Mouse (Mus musculus) retina, adult 2 months (tissue): ENCODE results near the gene Rps27rt.
"Not testable (repeated sequence)": the region's sequence is repeated elsewhere in the genome, so short reads cannot be mapped to it uniquely, and the experiment has no call there.

Experiments used
- DNase-seq: peaks from one replicate; pipeline ENCODE4 v3.0.0-alpha.2; 2012; ENCODE audit warnings: low read depth, low spot score

The Rps27rt gene

GRCm38 (mm10) chr9:114982689-114983360 lies at the start of gene Rps27rt:
Gene Rps27rt, minus strand, starts transcription at chr9:114982739.
- no peak for DNase-seq

- not testable (repeated sequence) for DNase-seq
Measured at GRCm38 (mm10) chr9:115031046-115031445, 48.5 kb upstream of the Rps27rt start.

DNA sequence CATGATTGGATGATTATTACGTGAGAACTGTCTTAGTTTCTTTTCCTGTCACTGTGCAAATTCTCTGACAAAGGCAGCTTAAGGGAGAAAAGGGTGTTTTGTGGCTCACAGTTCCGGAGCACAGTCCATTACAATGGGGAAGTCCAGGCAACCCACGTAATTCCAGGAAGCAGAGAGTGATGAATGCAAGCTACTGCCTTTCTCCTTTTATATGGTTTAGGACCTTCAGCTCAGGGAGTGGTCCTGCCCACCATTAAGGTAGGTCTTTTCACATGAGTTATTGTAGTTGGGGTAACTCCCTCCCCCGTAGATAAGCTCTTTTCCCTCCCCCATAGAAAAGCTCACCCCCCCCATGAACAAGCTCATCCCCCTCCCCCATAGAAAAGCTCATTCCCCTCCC lies 48.0 kb upstream of the Rps27rt start:
- no peak for DNase-seq

- DNase-seq = no peak
Measured at GRCm38 (mm10) chr9:115029307-115029706, 46.8 kb upstream of the Rps27rt start.

GRCm38 (mm10) chr9:115023708-115024383 lies 41.3 kb upstream of the Rps27rt start:
- DNase-seq = peak; percentile 26

GRCm38 (mm10) chr9:115023137-115023536 lies 40.6 kb upstream of the Rps27rt start:
- no peak for DNase-seq

DNA sequence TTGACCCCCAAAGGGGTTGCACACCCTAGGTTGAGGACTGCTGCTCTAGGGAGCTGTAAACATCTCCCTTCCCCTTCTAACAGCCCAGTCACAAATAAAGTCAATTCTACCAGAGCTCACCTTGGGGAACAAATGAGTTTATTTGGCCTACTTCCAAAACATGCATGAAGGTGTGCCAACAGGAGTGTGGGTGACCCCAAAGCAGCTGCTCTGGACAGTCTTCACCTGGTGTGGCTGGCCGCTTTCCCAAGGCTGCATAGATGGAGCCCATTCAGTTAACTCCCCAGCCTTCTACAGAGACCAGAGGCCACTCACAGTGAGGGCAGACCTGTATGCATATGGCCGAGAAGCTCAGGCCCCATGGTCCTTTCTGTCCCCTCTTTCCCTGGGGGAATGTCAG lies 38.9 kb upstream of the Rps27rt start:
- no peak for DNase-seq

- no peak for DNase-seq
Measured at GRCm38 (mm10) chr9:115020141-115020540, 37.6 kb upstream of the Rps27rt start.

DNA sequence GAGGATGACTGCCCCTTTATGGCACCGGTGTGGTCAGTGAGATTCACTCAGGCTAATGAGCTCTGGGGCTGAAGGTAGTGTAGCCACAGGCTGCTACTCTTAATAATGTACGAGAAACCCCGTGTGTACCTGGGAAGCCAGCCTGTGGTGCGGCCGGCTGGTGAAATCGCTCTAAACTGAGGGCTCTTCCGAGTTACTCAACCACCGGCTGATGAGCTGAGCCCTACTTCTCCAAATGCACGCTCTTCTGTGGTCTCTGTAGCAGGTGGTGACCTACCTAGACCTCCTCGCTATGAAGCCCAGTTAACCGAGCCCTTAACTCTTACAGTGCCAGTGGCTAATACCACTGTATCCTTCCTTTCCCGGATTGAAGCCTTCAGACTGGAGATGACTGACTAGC lies 29.8 kb upstream of the Rps27rt start:
- DNase-seq = no peak

DNA sequence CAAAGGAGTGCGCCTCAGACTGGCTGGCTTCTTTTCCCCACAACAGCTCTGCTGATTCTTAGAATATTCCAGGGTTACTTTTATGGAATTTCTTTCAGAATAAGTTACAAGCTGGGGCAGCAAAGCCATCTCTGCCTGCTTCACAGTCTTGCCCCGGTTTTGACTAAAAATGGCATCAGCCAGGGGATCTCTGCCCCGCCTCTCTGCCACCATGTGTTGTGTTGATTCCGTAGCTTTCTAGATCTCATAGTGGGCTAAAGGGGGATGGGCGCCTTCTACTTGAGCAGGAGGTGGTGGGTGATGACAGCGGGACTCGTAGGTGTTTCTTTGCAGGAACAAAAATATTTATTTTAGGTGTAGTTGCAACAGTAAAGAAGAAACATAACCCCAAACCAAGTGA lies 25.7 kb upstream of the Rps27rt start:
- no peak for DNase-seq

GRCm38 (mm10) chr9:115007776-115008175 lies 25.2 kb upstream of the Rps27rt start:
- no peak for DNase-seq

DNA sequence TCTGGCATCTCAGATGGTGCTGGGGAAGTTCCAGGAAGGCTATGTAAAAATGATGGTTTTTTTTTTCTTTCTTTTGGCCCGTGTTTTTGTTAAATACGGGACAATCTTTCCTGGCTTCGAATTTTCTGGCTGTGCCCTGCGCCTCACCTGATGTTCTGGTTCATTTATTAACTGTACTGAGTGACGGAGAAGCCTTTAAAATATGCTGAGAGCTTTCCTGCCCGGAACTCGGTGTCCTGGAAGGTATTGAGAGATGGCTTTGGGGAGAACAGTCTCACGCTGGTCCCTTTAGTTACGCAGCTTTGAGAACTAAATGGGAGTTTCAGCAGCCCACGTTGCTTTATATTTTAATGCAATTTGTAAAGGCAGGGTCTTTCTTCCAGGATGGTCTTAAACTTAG lies 22.9 kb upstream of the Rps27rt start:
- no peak for DNase-seq

GRCm38 (mm10) chr9:114999771-115000146 lies 17.2 kb upstream of the Rps27rt start:
- DNase-seq = no peak

DNA sequence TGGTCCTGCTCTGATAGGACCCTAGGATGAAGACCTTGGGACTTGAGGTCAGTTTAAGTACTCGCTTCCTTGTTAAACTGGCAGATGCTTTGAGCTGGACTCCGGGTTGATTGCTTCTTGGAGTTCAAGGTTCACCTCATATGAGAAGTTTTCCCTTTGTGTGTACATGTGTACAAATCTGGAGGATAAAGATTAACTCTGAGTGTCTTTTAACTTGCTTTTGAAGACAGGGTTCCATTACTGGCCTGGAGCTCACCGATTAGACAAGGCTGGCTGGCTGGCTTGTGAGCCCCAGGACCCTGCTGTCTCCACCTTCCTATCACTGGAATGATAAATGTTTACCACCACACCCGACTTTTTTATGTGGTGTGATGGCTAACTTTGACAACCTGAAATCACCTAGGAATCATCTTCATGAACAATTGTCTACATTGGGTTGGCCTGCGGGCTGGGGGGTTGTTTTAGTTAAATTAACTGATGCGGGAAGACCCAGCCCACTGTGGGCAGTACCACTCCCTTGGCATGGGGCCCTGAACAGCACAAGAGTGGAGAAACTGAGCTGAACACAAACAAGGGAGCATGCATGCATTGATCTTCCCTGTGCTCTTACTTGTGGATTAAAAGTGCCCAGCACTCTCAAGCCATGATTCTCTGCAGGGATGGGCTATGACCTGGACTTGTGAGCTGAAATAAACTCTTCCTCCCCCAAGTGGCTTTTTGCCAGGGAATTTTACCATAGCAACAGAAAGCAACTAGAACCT lies 16.7 kb upstream of the Rps27rt start:
- DNase-seq = no peak

DNA sequence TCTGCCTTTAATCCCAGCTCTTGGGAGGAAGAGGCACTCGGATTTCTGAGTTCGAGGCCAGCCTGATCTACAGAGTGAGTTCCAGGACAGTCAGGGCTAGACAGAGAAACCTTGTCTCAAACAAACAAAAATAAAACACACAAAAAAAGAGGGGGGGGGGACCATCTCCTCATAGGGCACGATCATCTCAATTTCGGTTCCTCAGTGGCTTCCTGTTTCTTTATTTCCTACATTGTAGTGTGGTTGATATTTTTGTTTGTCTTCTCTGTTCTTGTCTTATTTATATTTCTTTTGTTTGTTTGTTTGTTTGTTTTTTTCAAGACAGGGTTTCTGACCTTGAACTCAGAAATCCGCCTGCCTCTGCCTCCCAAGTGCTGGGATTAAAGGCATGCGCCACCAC lies 13.9 kb upstream of the Rps27rt start:
- DNase-seq = no peak

DNA sequence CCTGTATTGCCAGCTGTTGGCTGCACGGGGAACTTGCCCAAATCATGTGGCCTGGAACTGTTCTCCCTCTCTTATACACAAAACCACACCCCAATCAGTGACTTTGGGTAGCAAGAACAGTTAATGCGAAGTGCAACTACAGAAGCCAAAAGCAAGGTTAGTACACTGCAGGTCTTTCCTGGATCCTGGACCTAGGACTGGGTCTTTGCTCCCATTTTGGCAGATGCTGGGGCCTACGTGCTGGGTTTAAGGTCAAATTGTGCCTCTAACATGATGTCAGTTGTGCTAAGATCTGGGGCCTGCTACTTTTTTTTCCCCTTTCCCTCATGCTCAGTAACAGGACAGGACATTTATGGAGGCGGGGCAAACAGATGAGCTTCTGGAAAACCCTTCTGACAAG lies 13.2 kb upstream of the Rps27rt start:
- no peak for DNase-seq

GRCm38 (mm10) chr9:114995250-114995649 lies 12.7 kb upstream of the Rps27rt start:
- DNase-seq = no peak

DNA sequence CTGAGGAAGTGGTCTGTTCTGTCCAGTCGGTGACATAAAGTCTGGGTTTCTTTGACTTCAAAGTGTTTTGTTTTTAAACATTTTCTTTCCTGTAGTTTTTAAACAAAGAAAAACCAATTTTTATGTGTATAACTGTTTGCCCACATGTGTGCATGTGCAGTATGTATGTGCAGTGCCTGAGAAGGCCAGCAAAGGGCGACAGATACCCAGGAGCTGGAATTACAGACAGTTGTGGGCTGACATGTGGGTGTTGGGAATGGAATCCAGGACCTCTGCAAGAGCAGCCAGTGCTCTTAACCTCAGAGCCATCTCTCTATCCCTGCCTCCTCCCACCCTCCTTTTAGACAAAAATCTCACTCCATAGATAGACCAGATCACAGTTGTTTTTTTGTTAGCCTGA lies 10.0 kb upstream of the Rps27rt start:
- no peak for DNase-seq

DNA sequence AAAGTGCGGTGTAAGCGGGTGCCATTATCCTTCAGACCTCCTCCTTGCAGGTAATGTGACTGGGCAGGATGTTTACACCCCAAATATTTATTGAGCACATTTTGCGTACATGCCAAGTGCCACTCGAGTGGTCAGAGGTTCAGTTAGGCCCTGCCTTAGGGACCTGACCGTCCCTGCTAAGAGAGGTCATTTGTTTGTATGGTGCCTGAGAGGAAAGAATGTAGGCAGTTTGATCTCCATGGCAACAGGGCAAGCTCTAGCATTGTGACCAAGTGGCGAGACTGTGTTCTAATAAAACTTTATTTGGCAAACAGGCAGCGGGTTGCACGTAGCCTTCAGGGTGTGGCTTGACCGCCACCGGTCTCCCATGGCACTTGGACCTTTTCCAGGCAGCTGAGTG lies 7.9 kb upstream of the Rps27rt start:
- DNase-seq = no peak

DNA sequence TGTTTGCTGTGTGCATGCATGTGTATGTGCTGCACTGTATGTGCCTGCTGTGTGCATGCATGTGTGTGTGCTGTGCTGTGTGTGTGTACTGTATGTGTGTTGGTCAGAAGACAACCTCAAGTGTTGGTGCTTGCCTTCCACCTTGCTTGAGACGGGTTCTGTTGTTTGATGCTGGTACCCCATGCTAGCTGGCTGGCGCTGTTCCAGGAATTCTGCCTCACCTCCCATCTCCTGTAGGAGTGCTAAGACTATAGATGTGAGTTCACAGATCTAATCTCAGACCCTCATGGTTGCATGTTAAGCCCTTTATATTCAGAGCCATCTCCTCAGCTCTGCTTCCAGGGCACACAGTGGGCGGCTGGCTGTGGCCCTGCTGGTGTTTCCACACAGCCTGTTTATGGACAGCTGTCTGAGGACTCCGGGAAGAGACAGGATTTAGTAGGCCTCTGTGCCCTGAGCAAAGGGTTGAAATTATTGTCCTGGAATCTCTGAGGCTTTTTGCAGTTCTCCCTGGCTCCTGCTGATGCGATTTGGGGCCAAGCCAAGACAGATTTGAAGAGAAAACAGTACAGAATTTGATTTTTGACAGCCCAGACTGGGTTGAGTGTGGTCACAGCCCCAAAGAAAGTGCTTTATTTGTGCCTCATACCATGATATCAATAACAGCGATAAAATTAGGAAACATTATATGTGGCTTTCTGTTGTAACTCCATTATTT lies 6.2 kb upstream of the Rps27rt start:
- DNase-seq = no peak

DNA sequence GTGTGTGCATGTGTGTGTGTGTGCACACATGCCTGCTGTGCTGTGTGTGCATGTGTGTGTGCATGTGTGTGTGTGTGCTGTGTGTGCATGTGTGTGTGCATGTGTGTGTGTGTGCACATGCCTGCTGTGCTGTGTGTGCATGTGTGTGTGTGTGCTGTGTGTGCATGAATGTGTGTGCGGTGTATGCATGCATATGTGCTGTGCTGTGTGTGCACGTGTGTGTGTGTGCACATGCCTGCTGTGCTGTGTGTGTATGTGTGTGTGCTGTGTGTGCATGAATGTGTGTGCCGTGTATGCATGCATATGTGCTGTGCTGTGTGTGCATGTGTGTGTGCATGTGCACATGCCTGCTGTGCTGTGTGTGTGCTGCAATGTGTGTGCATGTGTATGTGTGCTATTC lies 5.5 kb upstream of the Rps27rt start:
- DNase-seq = no peak

DNA sequence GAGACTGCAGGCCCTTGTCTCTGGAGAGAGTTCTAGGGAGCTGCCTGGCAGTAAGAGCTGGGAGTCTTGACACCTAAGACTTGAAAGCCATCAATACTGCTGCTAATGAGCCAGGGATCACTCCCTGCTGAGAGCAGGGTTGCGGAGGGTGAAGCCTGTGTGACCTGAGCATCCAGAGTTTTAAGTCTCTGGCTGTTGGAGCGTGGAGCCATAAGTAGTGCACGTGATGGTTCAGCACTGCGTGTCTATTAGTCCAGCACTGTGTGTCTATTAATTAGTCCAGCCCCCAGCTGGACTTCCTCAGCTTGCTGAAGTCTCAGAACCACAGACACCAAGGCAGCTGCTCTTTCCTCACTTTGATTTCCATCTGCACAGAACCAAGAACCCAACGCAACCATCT lies 3.8 kb upstream of the Rps27rt start:
- DNase-seq = no peak
